Mouse (Mus musculus): ENCODE measurements at regions not wholly inside any gene's neighbourhood (a gene's known extent, or its start where the extent isn't known, plus 50 kb on each side); places are given as distances from the start of the nearest gene placed in this dataset.

- DNase-seq (ENCODE audit: low spot score) = no peak
Observed at GRCm38 (mm10) chr15:11774717-11775116, 132.4 kb downstream of the Npr3 start.

- DNase-seq (ENCODE audit: low spot score) = no peak
Observed at GRCm38 (mm10) chr15:11770596-11770995, 136.5 kb downstream of the Npr3 start.

GRCm38 (mm10) chr15:11757963-11758362 lies 149.1 kb downstream of the Npr3 start:
- no peak for DNase-seq (ENCODE audit: low spot score)

GRCm38 (mm10) chr15:11756786-11757185 lies 150.3 kb downstream of the Npr3 start:
- no peak for DNase-seq (ENCODE audit: low spot score)

- DNase-seq (ENCODE audit: low spot score) = peak; percentile 39
Observed at GRCm38 (mm10) chr15:11753216-11753615, 153.9 kb downstream of the Npr3 start.

- no peak for DNase-seq (ENCODE audit: low spot score)
Observed at GRCm38 (mm10) chr15:11750893-11751292, 156.2 kb downstream of the Npr3 start.

GRCm38 (mm10) chr15:11749509-11749908 lies 157.6 kb downstream of the Npr3 start:
- no peak for DNase-seq (ENCODE audit: low spot score)

GRCm38 (mm10) chr15:11748306-11748705 lies 158.8 kb downstream of the Npr3 start:
- no peak for DNase-seq (ENCODE audit: low spot score)

GRCm38 (mm10) chr15:11746754-11747153 lies 160.3 kb downstream of the Npr3 start:
- DNase-seq (ENCODE audit: low spot score) = peak; percentile 54

- no peak for DNase-seq (ENCODE audit: low spot score)
Observed at GRCm38 (mm10) chr15:11745629-11746372, 161.3 kb downstream of the Npr3 start.

GRCm38 (mm10) chr15:11744903-11745302 lies 162.2 kb downstream of the Npr3 start:
- DNase-seq (ENCODE audit: low spot score) = peak; percentile 26

GRCm38 (mm10) chr15:11744296-11744695 lies 162.8 kb downstream of the Npr3 start:
- DNase-seq (ENCODE audit: low spot score) = no peak

GRCm38 (mm10) chr15:11742820-11743219 lies 164.3 kb downstream of the Npr3 start:
- DNase-seq (ENCODE audit: low spot score) = no peak

- DNase-seq (ENCODE audit: low spot score) = no peak
Observed at GRCm38 (mm10) chr15:11742346-11742729, 164.7 kb downstream of the Npr3 start.

GRCm38 (mm10) chr15:11741598-11742345 lies 165.3 kb downstream of the Npr3 start:
- DNase-seq (ENCODE audit: low spot score) = no peak

GRCm38 (mm10) chr15:11737436-11738000 lies 169.6 kb downstream of the Npr3 start:
- no peak for DNase-seq (ENCODE audit: low spot score)

GRCm38 (mm10) chr15:11734639-11735265 lies 172.3 kb downstream of the Npr3 start:
- DNase-seq (ENCODE audit: low spot score) = no peak

GRCm38 (mm10) chr15:11729381-11729780 lies 177.7 kb downstream of the Npr3 start:
- no peak for DNase-seq (ENCODE audit: low spot score)

GRCm38 (mm10) chr15:11725620-11726530 lies 181.2 kb downstream of the Npr3 start:
- DNase-seq (ENCODE audit: low spot score) = no peak

GRCm38 (mm10) chr15:11720645-11721044 lies 186.4 kb downstream of the Npr3 start:
- no peak for DNase-seq (ENCODE audit: low spot score)

GRCm38 (mm10) chr15:11716168-11716842 lies 190.8 kb downstream of the Npr3 start:
- peak; percentile 11 for DNase-seq (ENCODE audit: low spot score)

All from heart, adult 8-10 months (tissue).